Mouse (Mus musculus): ENCODE results near the gene Zbtb40. TPM values are rescaled to one million over a fixed set of nuclear protein-coding genes. Genes with fewer than 3 reads are reported as not detected.

Gene Zbtb40
- polyA plus RNA-seq, 1 experiment from 2014 or later = 5.9 TPM

GRCm38 (mm10) chr4:137001020-137001419 is 47.6 kb downstream of the Zbtb40 start:
- Histone ChIP-seq H3K4me1 (no peaks in the 10 kb centered on the region), H3K4me3 (no peak overlapping the region), H3K27ac (replicated peaks) (no peak overlapping the region), H3K36me3 (peaks cover 26% of the 10 kb centered on the region), H3K27me3 (no peaks in the 10 kb centered on the region), H3K4me2 (replicated peaks) (no peak overlapping the region), H3K9ac (replicated peaks) (no peak overlapping the region), H3K9me3 (no peaks in the 10 kb centered on the region)
- no peak for ATAC-seq (ENCODE audit: low FRiP score, low read depth)
- WGBS = 77% methylated on average over 7 of the region's 7 CpGs

DNA sequence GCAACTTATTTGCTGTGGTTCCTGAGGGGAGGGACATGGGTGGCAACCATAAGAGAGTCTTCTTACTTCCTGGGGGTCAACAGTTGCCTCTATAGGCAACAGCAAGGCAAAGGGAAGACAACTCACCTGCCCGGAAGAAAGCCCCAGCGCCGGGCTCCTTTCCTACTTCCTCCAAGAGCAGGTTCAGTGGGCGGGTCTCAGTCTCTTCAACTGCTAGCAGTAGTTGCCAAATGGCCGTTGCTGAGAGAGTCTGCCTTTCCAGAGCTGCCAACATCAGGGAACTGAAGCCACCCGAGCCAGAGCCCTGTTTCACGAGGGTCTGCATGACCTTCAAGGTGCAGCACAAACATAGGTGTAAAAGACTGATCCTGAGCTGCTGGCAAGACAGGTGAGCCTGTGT is 50.2 kb downstream of the Zbtb40 start:
- WGBS = 88% methylated on average over 7 of the region's 7 CpGs
- no peak for ATAC-seq (ENCODE audit: low FRiP score, low read depth)
- Histone ChIP-seq H3K4me2 (replicated peaks) (no peak overlapping the region), H3K9me3 (no peaks in the 10 kb centered on the region), H3K4me1 (no peaks in the 10 kb centered on the region), H3K36me3 (peaks cover 44% of the 10 kb centered on the region), H3K27me3 (no peaks in the 10 kb centered on the region), H3K4me3 (no peak overlapping the region), H3K9ac (replicated peaks) (no peak overlapping the region), H3K27ac (replicated peaks) (no peak overlapping the region)

DNA sequence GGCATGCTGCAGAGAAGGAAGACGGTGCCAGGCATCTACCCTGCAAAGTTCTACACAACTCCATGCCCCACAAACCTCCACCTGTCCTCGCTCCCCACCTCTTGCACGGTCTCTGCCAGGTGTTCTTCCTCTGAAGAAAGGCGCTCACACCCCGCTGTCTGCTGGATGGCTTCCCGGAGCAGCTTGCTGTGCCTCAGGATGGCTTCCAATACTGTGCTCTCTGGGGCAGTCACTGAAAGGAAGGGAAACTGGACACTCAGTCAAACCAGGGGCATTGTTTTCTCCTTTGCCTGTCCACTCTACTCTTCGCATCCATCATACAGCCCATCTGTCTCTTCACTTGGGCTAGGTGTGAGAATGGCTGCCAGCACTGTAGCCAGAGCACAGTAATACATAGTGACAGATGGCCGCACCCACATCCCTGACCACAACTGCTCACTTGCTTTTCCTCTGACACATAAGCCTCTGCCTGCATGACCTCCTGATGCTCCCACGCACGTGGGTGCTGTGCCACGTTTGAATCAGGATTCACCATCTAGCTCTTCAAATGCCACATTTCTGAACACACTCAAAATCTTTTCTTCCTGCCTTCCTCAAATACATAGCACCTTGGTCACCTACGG is 50.8 kb downstream of the Zbtb40 start:
- no peak overlapping the region for H3K4me3 ChIP-seq
- ATAC-seq (ENCODE audit: low FRiP score, low read depth) = no peak
- no peak overlapping the region for H3K27ac ChIP-seq (replicated peaks)
- H3K36me3 ChIP-seq = peaks cover 49% of the 10 kb centered on the region
- no peak overlapping the region for H3K4me2 ChIP-seq (replicated peaks)
- no peaks in the 10 kb centered on the region for H3K4me1 ChIP-seq
- 92% methylated on average over 12 of the region's 12 CpGs for WGBS
- H3K27me3 ChIP-seq = no peaks in the 10 kb centered on the region
- H3K9me3 ChIP-seq = no peaks in the 10 kb centered on the region
- H3K9ac ChIP-seq (replicated peaks) = no peak overlapping the region

DNA sequence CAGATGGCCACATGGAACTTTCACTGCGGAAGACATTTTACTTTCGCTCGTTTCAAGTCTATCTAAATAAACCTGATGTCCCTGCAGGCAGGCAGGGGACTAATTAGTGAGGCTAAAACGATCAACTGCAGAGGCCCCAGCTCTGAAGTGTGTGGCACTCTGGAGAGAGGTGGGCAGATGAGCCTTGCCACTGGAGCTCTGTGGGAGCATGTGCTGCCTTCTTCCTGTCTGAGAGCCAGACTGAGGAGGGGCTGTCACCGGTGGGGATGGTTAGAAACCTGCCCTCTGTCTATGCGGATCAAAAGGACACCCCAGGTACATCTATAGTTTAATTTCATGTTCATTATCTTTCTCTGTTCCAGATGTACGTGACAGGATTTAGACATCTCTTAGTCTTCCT is 51.7 kb downstream of the Zbtb40 start:
- H3K27me3 ChIP-seq = no peaks in the 10 kb centered on the region
- H3K4me2 ChIP-seq (replicated peaks) = no peak overlapping the region
- H3K36me3 ChIP-seq = peaks cover 55% of the 10 kb centered on the region
- no peak overlapping the region for H3K9ac ChIP-seq (replicated peaks)
- no peak for ATAC-seq (ENCODE audit: low FRiP score, low read depth)
- H3K4me3 ChIP-seq = no peak overlapping the region
- no peaks in the 10 kb centered on the region for H3K9me3 ChIP-seq
- H3K27ac ChIP-seq (replicated peaks) = no peak overlapping the region
- H3K4me1 ChIP-seq = no peaks in the 10 kb centered on the region
- 87% methylated on average over 7 of the region's 7 CpGs for WGBS

DNA sequence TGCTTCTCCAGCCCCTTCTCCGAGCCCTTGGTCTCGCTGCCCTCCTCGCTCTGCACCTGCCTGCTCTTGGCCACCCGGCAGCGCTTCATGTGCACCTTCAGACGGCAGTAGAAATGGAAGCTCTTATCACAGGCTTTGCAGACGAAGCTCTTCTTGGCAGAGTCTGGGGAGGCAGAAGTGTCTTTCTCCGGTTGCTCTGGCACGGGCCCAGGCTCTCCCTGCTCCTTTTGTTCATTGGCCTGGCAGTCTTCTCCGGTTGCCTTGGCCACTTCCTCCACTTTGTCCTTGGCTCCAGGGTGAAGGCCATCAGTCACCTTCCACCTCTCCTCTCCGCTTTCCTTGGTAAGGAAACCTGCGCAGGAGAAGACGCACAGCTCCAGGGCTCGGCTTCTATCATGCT is 53.2 kb downstream of the Zbtb40 start:
- Histone ChIP-seq H3K9me3 (no peaks in the 10 kb centered on the region), H3K36me3 (peaks cover 63% of the 10 kb centered on the region), H3K4me1 (no peaks in the 10 kb centered on the region), H3K4me2 (replicated peaks) (no peak overlapping the region), H3K4me3 (no peak overlapping the region), H3K27me3 (no peaks in the 10 kb centered on the region), H3K9ac (replicated peaks) (no peak overlapping the region), H3K27ac (replicated peaks) (no peak overlapping the region)
- ATAC-seq (ENCODE audit: low FRiP score, low read depth) = no peak
- WGBS = 97% methylated on average over 14 of the region's 14 CpGs

GRCm38 (mm10) chr4:136981993-136982695 is 66.5 kb downstream of the Zbtb40 start:
- no peak for ATAC-seq (ENCODE audit: low FRiP score, low read depth)
- Histone ChIP-seq H3K36me3 (peaks cover 14% of the 10 kb centered on the region), H3K4me3 (no peak overlapping the region), H3K27me3 (peaks cover 71% of the 10 kb centered on the region), H3K4me2 (replicated peaks) (no peak overlapping the region), H3K9ac (replicated peaks) (no peak overlapping the region), H3K4me1 (peaks cover 12% of the 10 kb centered on the region), H3K27ac (replicated peaks) (peak overlapping the region; percentile 49), H3K9me3 (no peaks in the 10 kb centered on the region)
- WGBS = 65% methylated on average over 9 of the region's 9 CpGs

DNA sequence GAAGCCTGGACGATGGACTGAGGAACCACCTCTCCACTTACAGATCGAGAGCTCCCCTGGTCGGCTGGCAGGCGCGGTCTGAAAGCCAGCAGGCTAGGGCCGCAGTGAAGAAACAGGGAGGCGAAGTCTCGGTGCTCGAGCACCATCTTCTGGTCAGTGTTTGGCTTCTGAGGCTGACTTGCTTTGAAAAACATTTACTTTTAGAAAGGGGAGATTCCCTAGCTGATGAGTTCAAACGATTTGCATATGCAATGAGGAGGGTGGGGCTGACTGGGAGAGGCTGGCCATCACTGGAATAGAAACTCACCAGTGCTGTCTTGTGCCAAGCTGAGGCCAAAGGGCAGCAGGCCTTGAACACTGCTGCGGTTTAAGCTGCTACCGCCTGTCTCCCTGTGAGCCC is 67.3 kb downstream of the Zbtb40 start:
- Histone ChIP-seq H3K4me2 (replicated peaks) (no peak overlapping the region), H3K4me3 (no peak overlapping the region), H3K27ac (replicated peaks) (peak overlapping the region; percentile 49; the same call in 1 of the 2 replicates), H3K4me1 (peaks cover 12% of the 10 kb centered on the region), H3K36me3 (peaks cover 6% of the 10 kb centered on the region; the same call in 1 of the 2 replicates), H3K9ac (replicated peaks) (no peak overlapping the region), H3K9me3 (no peaks in the 10 kb centered on the region), H3K27me3 (peaks cover 79% of the 10 kb centered on the region)
- ATAC-seq (ENCODE audit: low FRiP score, low read depth) = peak; percentile 47; the same call in 1 of the 2 replicates
- WGBS = 7% methylated on average over 12 of the region's 12 CpGs

GRCm38 (mm10) chr4:136980921-136981320 is 67.7 kb downstream of the Zbtb40 start:
- H3K4me1 ChIP-seq = peaks cover 12% of the 10 kb centered on the region
- H3K4me3 ChIP-seq = no peak overlapping the region
- H3K36me3 ChIP-seq = 0 out of 2 replicates have a peak, but pooled peaks cover 1% of the 10 kb centered on the region
- no peak overlapping the region for H3K4me2 ChIP-seq (replicated peaks)
- no peaks in the 10 kb centered on the region for H3K9me3 ChIP-seq
- H3K27me3 ChIP-seq = peaks cover 83% of the 10 kb centered on the region
- WGBS = 77% methylated on average over 4 of the region's 4 CpGs
- no peak for ATAC-seq (ENCODE audit: low FRiP score, low read depth)
- H3K9ac ChIP-seq (replicated peaks) = no peak overlapping the region
- no peak overlapping the region for H3K27ac ChIP-seq (replicated peaks)

GRCm38 (mm10) chr4:136977244-136977643 is 71.4 kb downstream of the Zbtb40 start:
- Histone ChIP-seq H3K27ac (replicated peaks) (no peak overlapping the region), H3K4me2 (replicated peaks) (no peak overlapping the region), H3K9me3 (no peaks in the 10 kb centered on the region), H3K4me3 (no peak overlapping the region), H3K9ac (replicated peaks) (no peak overlapping the region), H3K36me3 (no peaks in the 10 kb centered on the region), H3K4me1 (peaks cover 16% of the 10 kb centered on the region), H3K27me3 (peaks cover 96% of the 10 kb centered on the region)
- WGBS = 59% methylated on average over 8 of the region's 8 CpGs
- no peak for ATAC-seq (ENCODE audit: low FRiP score, low read depth)

DNA sequence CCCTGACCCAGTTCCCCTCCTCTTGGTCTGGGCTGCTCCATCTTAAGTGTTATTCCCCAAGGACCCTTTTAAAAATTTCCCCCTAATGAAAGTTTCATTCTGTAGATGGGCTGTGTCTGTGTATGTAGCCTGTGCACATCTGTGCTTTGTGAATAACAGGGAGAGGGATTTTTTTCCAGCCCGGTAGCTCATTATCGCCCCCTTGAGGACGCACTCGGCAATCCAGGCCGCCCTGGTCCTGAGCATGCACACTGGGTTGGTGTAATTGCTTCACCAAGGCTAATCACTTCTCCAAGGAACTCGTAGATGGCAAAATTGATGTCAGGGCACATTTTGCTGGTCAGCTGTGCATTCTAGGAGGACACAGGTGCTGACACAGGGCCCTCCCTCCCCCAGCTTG is 77.7 kb downstream of the Zbtb40 start:
- no peak overlapping the region for H3K27ac ChIP-seq (replicated peaks)
- H3K27me3 ChIP-seq = peaks cover 96% of the 10 kb centered on the region

DNA sequence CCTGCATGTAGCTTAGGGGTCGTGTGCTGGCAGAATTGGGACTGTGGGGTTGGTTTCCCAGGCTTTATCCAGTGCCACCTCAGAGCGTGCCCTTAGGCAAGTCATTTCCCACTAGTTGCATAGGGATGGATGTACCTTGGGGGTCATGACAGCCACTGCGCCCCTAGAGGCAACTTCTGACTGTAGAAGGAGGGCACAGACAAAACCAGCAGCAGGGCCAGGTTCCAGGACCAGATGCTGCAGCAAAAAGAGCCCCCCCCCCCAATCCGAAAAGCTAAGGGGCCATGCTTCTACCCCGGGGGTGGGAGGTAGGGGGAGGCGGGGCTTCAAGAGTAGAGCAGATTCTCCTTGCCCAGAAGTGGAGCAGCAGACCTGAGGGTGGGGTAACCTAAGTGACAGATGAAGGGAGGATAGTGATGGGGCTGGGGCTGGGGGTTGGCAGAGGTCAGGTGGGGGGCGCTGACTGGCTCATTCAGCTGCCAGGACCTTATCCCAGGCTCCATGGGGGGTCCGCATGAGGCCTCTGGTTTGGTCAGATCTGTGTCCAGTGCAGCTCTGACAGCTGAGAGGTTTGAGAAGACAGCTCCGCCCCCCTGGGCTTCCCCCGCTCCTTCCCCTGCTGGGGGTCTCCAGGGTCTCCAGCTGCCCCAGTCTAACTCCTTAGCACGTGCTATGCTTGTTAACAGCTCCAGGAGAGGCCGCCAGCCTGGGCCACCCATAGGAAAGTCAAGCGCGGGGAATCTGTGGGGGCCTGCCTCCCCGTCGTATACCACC is 78.9 kb downstream of the Zbtb40 start:
- no peak overlapping the region for H3K4me2 ChIP-seq (replicated peaks)
- H3K9ac ChIP-seq (replicated peaks) = no peak overlapping the region
- 29% methylated on average over 14 of the region's 16 CpGs for WGBS
- H3K36me3 ChIP-seq = no peaks in the 10 kb centered on the region
- no peak overlapping the region for H3K4me3 ChIP-seq
- 0 out of 2 replicates have a peak, but pooled peaks have one; percentile 7 for ATAC-seq (ENCODE audit: low FRiP score, low read depth)
- H3K9me3 ChIP-seq = no peaks in the 10 kb centered on the region
- peaks cover 95% of the 10 kb centered on the region for H3K27me3 ChIP-seq
- 0 out of 2 replicates have a peak overlapping the region, but pooled peaks have one; percentile 8 for H3K27ac ChIP-seq (replicated peaks)
- peaks cover 65% of the 10 kb centered on the region for H3K4me1 ChIP-seq

More for the DNA sequence above, 77.7 kb downstream of the Zbtb40 start:
- Histone ChIP-seq H3K4me1 (peaks cover 54% of the 10 kb centered on the region), H3K9ac (replicated peaks) (no peak overlapping the region), H3K4me3 (no peak overlapping the region), H3K36me3 (no peaks in the 10 kb centered on the region), H3K4me2 (replicated peaks) (no peak overlapping the region), H3K9me3 (no peaks in the 10 kb centered on the region)
- 6% methylated on average over 6 of the region's 6 CpGs for WGBS
- ATAC-seq (ENCODE audit: low FRiP score, low read depth) = 0 out of 2 replicates have a peak, but pooled peaks have one; percentile 3

DNA sequence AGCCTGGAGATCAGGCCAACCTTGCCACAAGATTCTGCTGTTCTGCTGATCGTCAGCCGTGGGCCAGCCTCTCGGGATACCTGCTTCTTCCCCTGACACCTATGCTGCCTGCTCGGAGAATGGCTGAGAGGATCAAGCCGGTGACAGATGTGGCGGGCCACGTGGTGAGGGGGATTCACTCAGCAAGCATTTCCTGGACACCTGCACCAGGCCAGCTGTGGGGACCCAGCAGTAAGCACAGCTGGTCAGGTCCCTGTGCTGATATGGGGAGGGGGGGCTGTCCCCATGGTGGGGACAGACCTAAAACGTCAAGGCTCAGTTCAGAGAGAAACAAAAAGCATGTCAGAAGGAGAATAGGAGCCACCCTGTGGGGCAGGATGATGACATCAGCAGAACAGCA is 79.5 kb downstream of the Zbtb40 start:
- ATAC-seq (ENCODE audit: low FRiP score, low read depth) = no peak
- no peak overlapping the region for H3K4me3 ChIP-seq
- no peak overlapping the region for H3K9ac ChIP-seq (replicated peaks)
- H3K27me3 ChIP-seq = peaks cover 95% of the 10 kb centered on the region
- no peaks in the 10 kb centered on the region for H3K9me3 ChIP-seq
- no peak overlapping the region for H3K4me2 ChIP-seq (replicated peaks)
- H3K27ac ChIP-seq (replicated peaks) = no peak overlapping the region; the same call in 1 of the 2 replicates
- 55% methylated on average over 8 of the region's 8 CpGs for WGBS
- H3K36me3 ChIP-seq = no peaks in the 10 kb centered on the region
- H3K4me1 ChIP-seq = peaks cover 66% of the 10 kb centered on the region

Data from midbrain, embryonic 12.5 days (tissue).